Mouse (Mus musculus): ENCODE results near the gene Tmem72.

GRCm38 (mm10) chr6:116653191-116653590 is 63.5 kb downstream of the Tmem72 start:
- no peak for TF ChIP-seq CTCF (IDR thresholded peaks at IDR 0.05; ENCODE audit: insufficient read depth, low read length)
- TF ChIP-seq POLR2A (IDR thresholded peaks at IDR 0.05; ENCODE audit: borderline replicate concordance, extremely low read depth, low read depth, low read length), result no peak
